Mouse (Mus musculus) E14TG2a.4 (cell line): ENCODE data around the gene 2310009B15Rik.

Experiments
- H3K27me3 ChIP-seq: 2 replicates; pipeline ENCODE4 v1.6.1; 2014; ENCODE audit warnings: low read length, control low read depth; ENCODE audit not compliant: insufficient read depth
- H3K36me3 ChIP-seq: 2 replicates; pipeline ENCODE4 v1.6.1; 2014; ENCODE audit warnings: low read length, control low read depth; ENCODE audit not compliant: insufficient read depth
- H3K4me1 ChIP-seq: replicated peaks from 2 replicates; pipeline ENCODE4 v1.6.1; 2014; ENCODE audit warnings: low read depth, low read length, control low read depth
- H3K4me3 ChIP-seq: replicated peaks from 2 replicates; pipeline ENCODE4 v1.5.1; 2014; ENCODE audit warnings: mild to moderate bottlenecking, low read length
- H3K9me3 ChIP-seq: 2 replicates; pipeline ENCODE4 v1.6.1; 2014; ENCODE audit warnings: low read length, control low read depth
- CTCF ChIP-seq: conservative IDR thresholded peaks from 2 replicates; pipeline ENCODE4 v1.5.1; 2014; ENCODE audit warnings: low read length
- NANOG ChIP-seq: IDR thresholded peaks from 2 replicates; pipeline ENCODE4 v1.6.1; 2014; ENCODE audit warnings: borderline replicate concordance, low read length, mixed read lengths
- POU5F1 ChIP-seq: IDR thresholded peaks from 2 replicates; pipeline ENCODE4 v1.6.1; 2014; ENCODE audit warnings: low read length, borderline replicate concordance

2310009B15Rik gene

DNA sequence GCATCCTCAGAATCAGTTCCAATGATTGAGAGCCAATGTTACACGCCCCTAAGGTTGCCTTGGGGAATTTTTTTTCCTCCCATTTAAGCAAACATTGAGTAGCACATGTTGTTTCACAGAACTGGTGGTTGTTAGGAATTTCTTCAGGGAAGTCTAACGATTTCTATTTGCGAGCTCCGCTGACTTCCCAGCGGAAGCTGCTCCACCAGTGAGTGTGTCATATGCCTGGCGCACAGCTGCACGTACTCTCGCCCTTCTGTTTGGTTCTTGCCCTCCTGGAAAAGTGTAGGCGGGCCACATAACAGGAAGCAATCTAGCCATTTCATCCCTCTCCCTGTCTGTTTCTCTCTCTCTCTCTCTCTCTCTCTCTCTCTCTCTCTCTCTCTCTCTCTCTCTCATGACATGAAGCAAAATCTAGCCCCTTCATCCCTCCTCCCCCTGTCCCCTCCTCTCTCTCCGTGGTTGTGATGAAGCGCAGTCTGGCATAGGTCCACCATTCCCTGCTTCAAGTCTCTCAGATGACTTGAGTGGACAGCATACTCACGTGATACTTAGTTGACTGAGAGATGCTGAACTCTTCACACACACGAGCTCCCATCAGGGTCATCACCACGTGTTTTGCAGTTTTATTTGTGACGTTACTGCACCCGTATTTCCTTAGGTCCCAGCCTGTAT, 19.9 kb upstream of the 2310009B15Rik start:
- no peaks in the 10 kb centered on the region for H3K36me3 ChIP-seq
- H3K4me3 ChIP-seq, result 0 out of 2 replicates have a peak overlapping the region, but pooled peaks have one; percentile 7
- 0 out of 2 replicates have a peak, but pooled peaks cover 3% of the 10 kb centered on the region for H3K4me1 ChIP-seq
- peaks cover 15% of the 10 kb centered on the region for H3K9me3 ChIP-seq
- TF ChIP-seq CTCF (no peak), POU5F1 (no peak), NANOG (no peak)
- H3K27me3 ChIP-seq, result no peaks in the 10 kb centered on the region

- TF ChIP-seq CTCF (no peak), NANOG (no peak), POU5F1 (no peak)
- H3K4me3 ChIP-seq, result no peak overlapping the region
- H3K9me3 ChIP-seq, result no peaks in the 10 kb centered on the region
- peaks cover 41% of the 10 kb centered on the region for H3K4me1 ChIP-seq
- peaks cover 67% of the 10 kb centered on the region for H3K27me3 ChIP-seq
- H3K36me3 ChIP-seq, result peaks cover 5% of the 10 kb centered on the region; the same call in 1 of the 2 replicates
Observed at GRCm38 (mm10) chr1:138850823-138851222, 5.8 kb downstream of the 2310009B15Rik start.

DNA sequence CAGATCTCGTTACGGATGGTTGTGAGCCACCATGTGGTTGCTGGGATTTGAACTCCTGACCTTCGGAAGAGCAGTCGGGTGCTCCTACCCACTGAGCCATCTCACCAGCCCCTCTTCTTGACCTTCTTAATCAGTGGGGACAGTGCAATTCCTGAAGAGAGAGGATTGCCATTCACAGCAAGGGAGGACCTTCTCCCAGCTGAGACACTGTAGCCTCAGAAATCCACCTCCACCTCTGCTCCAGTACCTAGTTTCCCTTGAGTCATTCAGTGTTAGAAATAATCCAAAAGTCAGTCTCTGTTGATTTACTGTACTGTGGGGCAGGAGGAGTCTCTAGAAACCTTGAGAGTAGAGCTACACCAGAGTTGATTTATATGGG, 6.5 kb downstream of the 2310009B15Rik start:
- no peaks in the 10 kb centered on the region for H3K9me3 ChIP-seq
- H3K4me1 ChIP-seq, result peaks cover 40% of the 10 kb centered on the region
- H3K4me3 ChIP-seq, result no peak overlapping the region
- H3K27me3 ChIP-seq, result peaks cover 73% of the 10 kb centered on the region
- TF ChIP-seq NANOG, result no peak
- TF ChIP-seq CTCF, result no peak
- TF ChIP-seq POU5F1, result no peak
- peaks cover 4% of the 10 kb centered on the region; the same call in 1 of the 2 replicates for H3K36me3 ChIP-seq

- no peaks in the 10 kb centered on the region for H3K36me3 ChIP-seq
- TF ChIP-seq CTCF (no peak), NANOG (no peak), POU5F1 (no peak)
Observed at GRCm38 (mm10) chr1:138849531-138850160, 7.0 kb downstream of the 2310009B15Rik start.

DNA sequence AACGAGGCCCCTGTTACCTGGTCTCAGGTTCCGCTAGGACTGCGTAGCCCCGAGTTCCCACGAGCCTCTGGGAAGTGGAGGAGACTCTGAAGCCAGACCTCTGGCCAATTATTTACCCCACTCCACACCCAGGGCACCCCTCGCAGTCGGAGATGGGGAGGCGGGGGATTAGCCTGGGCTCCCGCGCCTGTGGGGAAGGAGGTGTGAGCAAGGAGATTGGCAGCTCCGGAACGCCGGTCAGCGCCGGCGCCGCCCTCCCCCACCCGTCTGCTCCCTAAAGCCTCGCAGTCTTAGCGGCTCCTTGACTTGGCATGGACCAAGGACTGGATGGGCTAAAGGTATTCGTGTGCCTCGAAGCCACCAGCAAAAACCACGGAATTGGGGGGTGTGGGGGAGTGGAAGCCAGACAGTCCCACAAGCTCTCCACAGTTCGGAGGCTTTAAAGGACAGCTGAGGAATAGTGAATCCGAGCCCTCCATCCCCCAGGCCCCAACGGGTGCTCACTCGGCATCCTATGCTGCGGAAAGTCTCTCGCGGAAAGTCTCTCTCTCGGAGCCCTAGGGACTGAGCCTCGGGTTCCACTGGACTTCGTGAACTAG, 8.0 kb downstream of the 2310009B15Rik start, which contains the start of gene Lhx9:
Gene Lhx9 (minus strand): TSS at position 67 of the 599 bp plus-strand sequence.
- Histone ChIP-seq H3K9me3 (no peaks in the 10 kb centered on the region), H3K4me1 (peaks cover 45% of the 10 kb centered on the region), H3K36me3 (no peaks in the 10 kb centered on the region), H3K4me3 (peak within 1 kb of the TSS; percentile 74), H3K27me3 (peaks cover 89% of the 10 kb centered on the region)
- TF ChIP-seq CTCF (no peak), NANOG (no peak), POU5F1 (no peak)

More at GRCm38 (mm10) chr1:138849531-138850160, 7.0 kb downstream of the 2310009B15Rik start:
- Histone ChIP-seq H3K4me1 (peaks cover 36% of the 10 kb centered on the region), H3K9me3 (no peaks in the 10 kb centered on the region), H3K4me3 (no peak overlapping the region), H3K27me3 (peaks cover 78% of the 10 kb centered on the region)

- H3K4me1 ChIP-seq, result peaks cover 51% of the 10 kb centered on the region
- TF ChIP-seq NANOG, result no peak
- TF ChIP-seq CTCF, result no peak
- TF ChIP-seq POU5F1, result no peak
- no peaks in the 10 kb centered on the region for H3K9me3 ChIP-seq
- peaks cover 91% of the 10 kb centered on the region for H3K27me3 ChIP-seq
- peak overlapping the region; percentile 74 for H3K4me3 ChIP-seq
- no peaks in the 10 kb centered on the region for H3K36me3 ChIP-seq
Observed at GRCm38 (mm10) chr1:138848026-138848425, 8.6 kb downstream of the 2310009B15Rik start.

DNA sequence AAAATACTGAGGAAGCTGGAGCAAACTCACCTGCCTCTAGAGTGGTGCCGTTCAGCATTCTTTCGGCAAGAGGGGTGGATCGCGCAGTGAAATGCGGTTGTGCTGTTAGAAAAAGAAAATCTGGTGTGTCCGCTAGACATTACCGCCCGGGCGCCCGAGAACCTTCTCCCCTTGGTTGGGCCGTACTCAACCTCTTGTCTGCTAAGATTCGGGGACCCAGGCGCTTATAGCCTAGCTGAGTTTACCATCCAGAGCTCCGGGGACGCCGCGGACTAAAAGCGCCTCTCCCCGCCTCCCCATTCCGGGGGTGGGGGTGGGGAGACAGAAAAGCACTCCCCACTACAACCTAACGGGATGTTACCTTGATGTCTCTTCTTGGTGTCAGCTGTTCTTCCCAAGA, 9.5 kb downstream of the 2310009B15Rik start:
- peak overlapping the region; percentile 52 for H3K4me3 ChIP-seq
- H3K9me3 ChIP-seq, result no peaks in the 10 kb centered on the region
- H3K4me1 ChIP-seq, result peaks cover 58% of the 10 kb centered on the region
- no peaks in the 10 kb centered on the region for H3K36me3 ChIP-seq
- no peak for TF ChIP-seq CTCF
- no peak for TF ChIP-seq POU5F1
- TF ChIP-seq NANOG, result no peak
- H3K27me3 ChIP-seq, result peaks cover 94% of the 10 kb centered on the region

DNA sequence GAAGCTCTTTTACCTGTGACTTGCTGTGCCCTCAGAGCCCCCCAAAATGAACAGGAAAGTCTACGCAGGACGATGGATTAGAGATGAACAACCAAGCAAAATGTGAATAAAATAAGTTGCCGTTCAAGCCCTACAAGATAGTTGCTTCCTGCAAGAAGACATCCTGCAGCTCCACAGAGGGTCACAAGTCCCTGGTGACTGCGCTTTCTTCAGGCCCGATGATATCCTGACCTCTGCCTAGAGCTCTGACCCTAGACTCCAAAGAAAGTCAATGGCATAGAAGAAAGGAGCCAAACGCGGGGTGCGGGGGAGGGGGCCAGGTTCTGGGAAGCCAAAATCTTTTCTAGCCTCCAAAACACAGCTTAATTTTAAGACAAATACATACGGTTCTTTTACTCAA, 10.1 kb downstream of the 2310009B15Rik start:
- Histone ChIP-seq H3K4me3 (no peak overlapping the region), H3K36me3 (no peaks in the 10 kb centered on the region), H3K9me3 (no peaks in the 10 kb centered on the region), H3K27me3 (peaks cover 97% of the 10 kb centered on the region), H3K4me1 (peaks cover 63% of the 10 kb centered on the region)
- TF ChIP-seq NANOG (no peak), POU5F1 (no peak), CTCF (no peak)
